Mouse (Mus musculus) urinary bladder, postnatal 4 days (tissue): Measurements from ENCODE around the gene Ipcef1.
"Not testable (repeated sequence)": the region's sequence is repeated elsewhere in the genome, so short reads cannot be mapped to it uniquely, and the experiment has no call there.

Experiments
- DNase-seq, 2 experiments: peaks; one replicate each; pipeline ENCODE4 v3.0.0; 2021 to 2022; ENCODE audit warnings: low spot score in 2 of 2

The Ipcef1 gene

GRCm38 (mm10) chr10:6889640-6890245, 162.5 kb downstream of the Ipcef1 start:
- no peak for DNase-seq

GRCm38 (mm10) chr10:6885460-6885859, 166.8 kb downstream of the Ipcef1 start:
- no peak for DNase-seq

GRCm38 (mm10) chr10:6882041-6882440, 170.2 kb downstream of the Ipcef1 start:
- DNase-seq = not testable (repeated sequence)

- DNase-seq = no peak
These were observed 173.9 kb downstream of the Ipcef1 start for GRCm38 (mm10) chr10:6878276-6878881.

GRCm38 (mm10) chr10:6873917-6874316, 178.4 kb downstream of the Ipcef1 start:
- no peak for DNase-seq

- no peak for DNase-seq
These were observed 180.7 kb downstream of the Ipcef1 start for GRCm38 (mm10) chr10:6871418-6872072.

GRCm38 (mm10) chr10:6855812-6856211, 196.5 kb downstream of the Ipcef1 start:
- no peak for DNase-seq

GRCm38 (mm10) chr10:6848834-6849233, 203.4 kb downstream of the Ipcef1 start:
- DNase-seq = no peak

GRCm38 (mm10) chr10:6848162-6848754, 204.0 kb downstream of the Ipcef1 start:
- no peak for DNase-seq

- no peak for DNase-seq
These were observed 206.0 kb downstream of the Ipcef1 start for GRCm38 (mm10) chr10:6846283-6846682.

GRCm38 (mm10) chr10:6842225-6842624, 210.1 kb downstream of the Ipcef1 start:
- no peak for DNase-seq
